Mouse (Mus musculus) c-Kit-positive CD71-negative TER-119-negative erythroid progenitor cells, embryonic 14.5 days (primary cell): ENCODE data around the gene Rab5c.

Experiments
- DNase-seq: peaks from one replicate; pipeline ENCODE4 v3.0.0-alpha.2; 2013; ENCODE audit warnings: low read depth

The Rab5c gene

GRCm38 (mm10) chr11:100738066-100738604 is at the start of gene Rab5c:
Gene Rab5c, minus strand, starts transcription at chr11:100738215.
- DNase-seq = peak; percentile 99

GRCm38 (mm10) chr11:100785774-100786173 is 47.8 kb upstream of the Rab5c start:
- DNase-seq = no peak

- DNase-seq = no peak
Measured at GRCm38 (mm10) chr11:100784286-100784685, 46.3 kb upstream of the Rab5c start.

GRCm38 (mm10) chr11:100782568-100782967 is 44.6 kb upstream of the Rab5c start:
- no peak for DNase-seq

- no peak for DNase-seq
Measured at GRCm38 (mm10) chr11:100781763-100782475, 43.9 kb upstream of the Rab5c start.

- no peak for DNase-seq
Measured at GRCm38 (mm10) chr11:100780247-100780646, 42.2 kb upstream of the Rab5c start.

- DNase-seq = no peak
Measured at GRCm38 (mm10) chr11:100778069-100778468, 40.1 kb upstream of the Rab5c start.

GRCm38 (mm10) chr11:100775921-100776320 is 37.9 kb upstream of the Rab5c start:
- DNase-seq = no peak

- no peak for DNase-seq
Measured at GRCm38 (mm10) chr11:100774261-100774660, 36.2 kb upstream of the Rab5c start.

GRCm38 (mm10) chr11:100770646-100771408 is 32.8 kb upstream of the Rab5c start, which contains the start of gene Ghdc:
Gene Ghdc, minus strand, starts transcription at chr11:100770957.
- peak; percentile 64 for DNase-seq

- DNase-seq = no peak
Measured at GRCm38 (mm10) chr11:100769980-100770379, 32.0 kb upstream of the Rab5c start.

- DNase-seq = no peak
Measured at GRCm38 (mm10) chr11:100767871-100768270, 29.9 kb upstream of the Rab5c start.

GRCm38 (mm10) chr11:100766726-100767125 is 28.7 kb upstream of the Rab5c start:
- no peak for DNase-seq

GRCm38 (mm10) chr11:100762831-100763230 is 24.8 kb upstream of the Rab5c start, which contains the start of gene Hcrt:
Gene Hcrt, minus strand, starts transcription at chr11:100762931.
- no peak for DNase-seq

- DNase-seq = peak; percentile 67
Measured at GRCm38 (mm10) chr11:100761547-100762045, 23.6 kb upstream of the Rab5c start.

GRCm38 (mm10) chr11:100759611-100760233 is 21.7 kb upstream of the Rab5c start, which contains the start of gene Kcnh4:
Gene Kcnh4, minus strand, starts transcription at chr11:100759942.
- no peak for DNase-seq

GRCm38 (mm10) chr11:100758707-100759610 is 20.9 kb upstream of the Rab5c start:
- DNase-seq = no peak

- DNase-seq = no peak
Measured at GRCm38 (mm10) chr11:100757566-100757965, 19.6 kb upstream of the Rab5c start.

- DNase-seq = no peak
Measured at GRCm38 (mm10) chr11:100756476-100756875, 18.5 kb upstream of the Rab5c start.

- DNase-seq = no peak
Measured at GRCm38 (mm10) chr11:100754693-100755057, 16.7 kb upstream of the Rab5c start.

GRCm38 (mm10) chr11:100754021-100754692 is 16.1 kb upstream of the Rab5c start:
- DNase-seq = no peak
